Mouse (Mus musculus): ENCODE measurements around the gene Hivep3. TPM values are rescaled to one million over a fixed set of nuclear protein-coding genes. Genes with fewer than 3 reads are reported as not detected.

The Hivep3 gene
- polyA plus RNA-seq, 1 experiment from 2014 or later, result 4.2 TPM

DNA sequence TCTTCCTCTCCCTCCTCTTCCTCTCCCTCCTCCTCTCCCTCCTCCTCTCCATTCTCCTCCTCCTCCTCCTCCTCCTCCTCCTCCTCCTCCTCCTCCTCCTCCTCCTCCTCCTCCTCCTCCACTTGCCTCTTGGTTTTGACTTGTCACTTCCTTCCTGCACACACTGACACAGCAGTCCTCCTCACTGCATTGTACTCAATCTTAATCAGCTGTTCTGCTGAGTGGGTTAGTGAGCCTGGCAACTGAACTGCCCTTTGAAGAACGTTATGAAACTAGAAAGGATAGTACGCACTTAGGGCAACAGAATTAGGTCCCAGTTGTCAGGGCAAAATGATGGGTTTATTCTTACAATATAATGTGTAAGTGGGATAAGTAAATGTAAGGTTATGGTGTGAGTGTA, 73.8 kb downstream of the Hivep3 start:
- Histone ChIP-seq H3K36me3 (replicated peaks) (no peaks in the 10 kb centered on the region), H3K9ac (no peak overlapping the region), H3K27me3 (0 out of 2 replicates have a peak, but pooled peaks cover 6% of the 10 kb centered on the region), H3K4me3 (replicated peaks) (no peak overlapping the region), H3K4me2 (no peak overlapping the region), H3K4me1 (no peaks in the 10 kb centered on the region), H3K27ac (no peak overlapping the region), H3K9me3 (no peaks in the 10 kb centered on the region)
- 64% methylated on average over 2 of the region's 2 CpGs for WGBS
- no peak for ATAC-seq (ENCODE audit: low FRiP score)

DNA sequence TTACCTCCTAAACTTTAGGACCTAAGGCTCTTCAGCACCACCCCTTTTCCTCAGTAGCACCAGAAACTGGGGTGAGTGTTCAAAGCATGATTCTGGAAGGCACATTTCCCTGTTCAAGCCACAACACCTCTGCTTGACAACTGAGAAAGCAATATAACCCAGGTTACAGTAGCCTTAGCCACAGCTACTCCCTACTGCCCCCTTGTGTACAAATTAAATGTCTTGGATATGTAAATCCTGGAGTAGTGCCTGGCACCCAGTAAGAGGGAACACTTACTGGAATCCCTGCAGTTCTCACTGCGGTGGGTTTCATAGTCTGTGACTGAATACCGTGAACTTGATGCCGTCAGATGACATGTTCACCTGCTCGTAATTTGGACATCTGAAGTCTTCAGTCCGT, 75.7 kb downstream of the Hivep3 start:
- Histone ChIP-seq H3K36me3 (replicated peaks) (no peaks in the 10 kb centered on the region), H3K27me3 (peaks cover 20% of the 10 kb centered on the region), H3K4me3 (replicated peaks) (no peak overlapping the region), H3K27ac (no peak overlapping the region), H3K9ac (no peak overlapping the region), H3K4me2 (no peak overlapping the region), H3K9me3 (no peaks in the 10 kb centered on the region), H3K4me1 (peaks cover 15% of the 10 kb centered on the region)
- 36% methylated on average over 5 of the region's 5 CpGs for WGBS
- 0 out of 2 replicates have a peak, but pooled peaks have one; percentile 27 for ATAC-seq (ENCODE audit: low FRiP score)

DNA sequence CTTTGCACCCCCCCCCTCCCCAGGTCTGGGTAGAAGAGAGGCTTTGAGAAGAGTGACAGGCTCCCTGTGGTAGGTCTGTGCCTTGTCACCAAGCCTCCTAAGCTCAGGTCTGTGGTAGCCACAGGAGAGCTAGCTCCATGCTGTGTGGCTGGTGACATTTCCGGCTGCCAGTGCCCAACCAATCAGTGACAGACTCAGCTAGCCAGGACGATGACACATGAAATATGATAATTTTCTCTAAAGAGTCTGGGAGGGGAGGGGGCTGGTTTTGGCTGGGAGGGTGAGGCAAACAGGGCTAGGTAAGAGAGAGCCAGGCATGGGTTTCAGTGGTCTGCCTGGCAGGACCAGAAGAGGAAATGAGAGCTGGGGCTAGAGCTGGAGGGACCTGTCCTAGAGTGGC, 79.2 kb downstream of the Hivep3 start:
- Histone ChIP-seq H3K4me1 (peaks cover 44% of the 10 kb centered on the region), H3K9ac (no peak overlapping the region), H3K27me3 (peaks cover 29% of the 10 kb centered on the region), H3K4me2 (no peak overlapping the region), H3K36me3 (replicated peaks) (no peaks in the 10 kb centered on the region), H3K9me3 (no peaks in the 10 kb centered on the region), H3K4me3 (replicated peaks) (no peak overlapping the region), H3K27ac (no peak overlapping the region)
- WGBS, result 15% methylated on average over 2 of the region's 2 CpGs
- peak; percentile 41; the same call in 1 of the 2 replicates for ATAC-seq (ENCODE audit: low FRiP score)

DNA sequence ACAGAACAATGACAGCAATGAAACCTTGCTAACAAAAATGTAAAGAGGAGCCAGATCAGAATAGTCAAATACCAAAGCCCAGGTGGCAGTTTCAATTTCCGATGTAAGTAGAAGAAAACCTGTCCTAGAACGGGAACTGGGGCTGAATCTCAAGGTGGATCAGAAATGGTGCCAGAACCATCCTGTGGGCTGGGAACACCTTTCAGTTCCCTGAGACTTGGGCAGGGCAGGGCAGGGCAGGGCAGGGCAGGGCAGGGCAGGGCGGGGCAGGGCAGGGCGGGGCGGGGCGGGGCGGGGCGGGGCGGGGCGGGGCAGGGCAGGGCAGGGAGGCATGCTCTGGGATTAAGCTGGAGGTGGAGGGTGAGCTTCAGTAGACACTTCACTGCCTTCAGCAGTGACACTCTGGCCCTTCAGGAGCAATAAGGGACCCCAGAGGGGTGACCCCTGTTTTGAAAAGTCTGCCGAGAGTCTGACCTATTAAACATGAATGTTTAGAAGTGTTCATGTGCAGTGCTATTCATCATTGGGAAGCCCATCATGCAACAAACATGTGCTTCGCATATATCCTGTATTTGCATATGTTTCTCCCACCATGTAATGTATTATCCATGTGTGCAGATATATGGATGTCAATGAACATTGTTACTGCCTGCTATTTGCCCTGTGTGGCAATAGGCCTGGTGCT, 80.1 kb downstream of the Hivep3 start:
- peaks cover 29% of the 10 kb centered on the region for H3K27me3 ChIP-seq
- peaks cover 44% of the 10 kb centered on the region for H3K4me1 ChIP-seq
- H3K36me3 ChIP-seq (replicated peaks), result no peaks in the 10 kb centered on the region
- peak; percentile 47 for ATAC-seq (ENCODE audit: low FRiP score)
- no peak overlapping the region for H3K27ac ChIP-seq
- WGBS, result 13% methylated on average over 10 of the region's 12 CpGs
- no peaks in the 10 kb centered on the region for H3K9me3 ChIP-seq
- no peak overlapping the region for H3K4me3 ChIP-seq (replicated peaks)
- H3K4me2 ChIP-seq, result peak overlapping the region; percentile 86
- no peak overlapping the region for H3K9ac ChIP-seq

DNA sequence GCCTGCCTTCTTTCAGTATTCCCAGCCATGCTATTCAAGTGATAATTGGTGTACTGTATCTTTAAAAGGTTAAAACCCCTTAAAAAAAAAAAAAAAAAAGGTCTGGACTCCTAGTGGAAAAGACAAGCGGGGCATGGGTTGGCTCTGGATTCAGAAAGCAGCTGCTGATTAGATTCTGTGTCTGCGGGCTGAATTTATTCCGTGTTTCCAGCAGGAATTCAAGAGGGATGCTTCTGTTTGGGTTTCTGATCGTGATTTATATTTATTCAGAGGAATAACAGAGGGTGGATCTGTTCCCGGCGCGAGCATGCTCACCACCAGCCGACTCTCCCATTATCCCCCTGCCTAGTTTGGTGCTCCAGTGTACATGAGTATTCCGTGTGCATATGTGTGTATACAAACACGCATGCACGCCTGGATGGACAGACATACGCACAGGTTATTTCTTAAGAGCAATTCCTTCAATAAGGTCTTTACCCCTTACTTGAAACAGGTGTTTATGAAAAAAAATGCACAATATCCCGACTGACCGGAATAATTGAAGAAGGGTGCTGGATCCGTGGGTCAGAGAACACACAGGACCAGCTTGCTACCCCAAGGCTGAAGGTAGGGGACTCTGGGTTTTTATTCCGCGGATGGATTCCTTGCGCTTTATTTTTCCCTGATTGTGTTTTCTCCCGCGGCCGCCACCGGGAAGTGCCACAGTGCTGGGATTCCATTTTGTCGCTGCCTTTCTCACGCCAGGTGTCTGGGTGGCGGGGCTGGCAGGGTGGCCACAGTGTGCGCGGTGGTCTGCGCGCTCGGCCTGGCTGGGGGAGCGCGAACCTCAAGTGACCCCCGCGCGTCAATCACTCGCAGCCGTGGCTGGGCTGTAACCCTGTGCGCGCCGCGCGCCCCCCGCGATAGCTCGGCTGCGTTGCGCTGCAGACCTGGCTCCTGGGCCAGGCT, 80.9 kb downstream of the Hivep3 start:
- Histone ChIP-seq H3K4me1 (peaks cover 44% of the 10 kb centered on the region), H3K27ac (peak overlapping the region; percentile 77), H3K9ac (peak overlapping the region; percentile 58), H3K4me2 (peak overlapping the region; percentile 86), H3K36me3 (replicated peaks) (no peaks in the 10 kb centered on the region), H3K27me3 (peaks cover 29% of the 10 kb centered on the region), H3K4me3 (replicated peaks) (peak overlapping the region; percentile 54), H3K9me3 (no peaks in the 10 kb centered on the region)
- 1% methylated on average over 47 of the region's 47 CpGs for WGBS
- ATAC-seq (ENCODE audit: low FRiP score), result peak; percentile 70

DNA sequence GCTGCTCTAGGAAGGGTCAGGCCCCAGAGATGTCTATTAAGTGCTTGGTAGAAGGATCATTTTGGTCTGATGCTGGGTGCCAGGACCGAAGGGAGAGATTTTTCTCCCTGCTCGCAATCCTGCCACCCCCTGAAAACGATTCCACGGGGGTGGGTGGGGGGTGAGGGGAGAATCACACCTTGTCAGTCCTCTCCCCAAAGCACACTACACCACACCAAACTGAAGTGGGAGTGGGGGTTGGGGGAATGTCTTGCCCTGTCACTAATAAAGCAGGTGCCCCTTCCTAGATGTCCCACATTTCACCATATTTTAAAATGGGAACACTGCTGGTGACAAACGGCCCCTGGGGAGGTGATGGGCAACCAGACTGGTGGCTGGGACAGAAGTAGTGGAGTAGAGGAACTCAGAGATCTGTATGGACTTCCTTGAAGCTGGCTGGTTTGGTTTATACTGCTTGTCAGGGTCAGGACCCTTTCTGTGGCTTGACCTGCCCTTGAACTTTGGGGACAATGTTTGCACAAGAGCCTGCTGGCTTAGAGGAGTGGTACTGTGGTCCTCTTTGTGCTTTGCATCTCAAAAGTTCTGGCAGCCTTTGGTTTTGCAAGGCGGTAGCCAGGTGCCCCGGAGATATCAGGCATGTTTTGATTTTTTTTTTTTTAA, 81.7 kb downstream of the Hivep3 start:
- Histone ChIP-seq H3K36me3 (replicated peaks) (no peaks in the 10 kb centered on the region), H3K27ac (peak overlapping the region; percentile 77), H3K4me1 (peaks cover 44% of the 10 kb centered on the region), H3K9me3 (no peaks in the 10 kb centered on the region), H3K4me2 (peak overlapping the region; percentile 86), H3K27me3 (peaks cover 29% of the 10 kb centered on the region), H3K4me3 (replicated peaks) (peak overlapping the region; percentile 54), H3K9ac (peak overlapping the region; percentile 58)
- 11% methylated on average over 7 of the region's 7 CpGs for WGBS
- ATAC-seq (ENCODE audit: low FRiP score), result no peak

DNA sequence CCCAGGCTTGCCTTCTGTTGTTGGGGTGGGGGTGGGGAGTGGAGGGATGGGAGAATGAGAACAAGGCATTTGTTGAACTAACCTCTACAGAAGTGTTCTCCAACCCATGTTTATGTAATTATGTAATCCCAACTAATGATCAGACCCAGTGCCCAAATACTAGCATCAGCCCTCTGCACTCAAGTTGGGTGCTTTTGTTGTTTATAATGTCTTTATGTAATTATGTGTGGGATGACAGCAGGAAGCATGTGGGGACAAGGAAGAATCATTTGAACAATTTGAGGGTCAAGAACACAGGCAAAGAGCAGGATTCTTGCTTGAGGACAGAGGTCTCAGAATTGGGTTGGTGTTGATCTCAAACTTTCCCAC, 82.2 kb downstream of the Hivep3 start:
- Histone ChIP-seq H3K27me3 (peaks cover 29% of the 10 kb centered on the region), H3K4me2 (peak overlapping the region; percentile 86; the same call in 1 of the 2 replicates), H3K9ac (no peak overlapping the region), H3K27ac (no peak overlapping the region), H3K4me1 (peaks cover 44% of the 10 kb centered on the region), H3K9me3 (no peaks in the 10 kb centered on the region), H3K36me3 (replicated peaks) (no peaks in the 10 kb centered on the region), H3K4me3 (replicated peaks) (no peak overlapping the region)
- no peak for ATAC-seq (ENCODE audit: low FRiP score)

DNA sequence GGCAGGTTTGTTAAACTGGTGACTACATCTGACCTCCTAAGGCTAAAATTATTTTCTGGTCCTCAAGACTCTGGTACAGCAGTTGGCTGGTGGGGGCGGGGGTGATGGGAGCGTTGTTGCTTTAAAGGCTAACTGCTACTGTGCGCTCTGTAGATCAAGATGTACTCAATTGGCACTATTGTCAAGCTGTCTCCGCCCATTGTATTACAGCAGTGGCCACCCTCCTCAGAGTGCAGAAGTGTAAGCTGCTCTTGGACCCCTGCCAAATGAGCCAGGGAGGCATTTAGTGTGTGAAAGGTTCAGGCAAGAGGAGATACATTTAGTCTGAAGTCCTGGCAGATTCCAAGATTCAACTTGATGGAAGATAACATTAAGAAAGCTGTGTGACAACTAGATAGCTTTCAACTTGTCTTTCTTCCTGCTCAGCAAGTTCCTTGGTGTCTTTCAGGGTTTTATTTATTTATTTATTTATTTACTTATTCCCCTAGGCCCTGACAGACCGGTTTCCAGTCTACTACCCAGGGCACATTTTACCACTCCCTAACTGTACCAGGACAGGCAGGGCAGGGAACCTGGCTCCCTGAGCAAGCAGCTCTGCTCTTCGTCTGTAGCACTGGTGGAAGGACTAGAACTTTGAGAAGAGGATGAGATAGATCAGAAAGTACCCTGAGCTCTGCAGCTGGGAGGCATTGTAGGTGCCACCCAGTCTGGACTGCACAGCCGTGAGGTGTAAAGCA, 83.2 kb downstream of the Hivep3 start:
- Histone ChIP-seq H3K27ac (peak overlapping the region; percentile 57; the same call in 1 of the 2 replicates), H3K27me3 (peaks cover 29% of the 10 kb centered on the region), H3K9ac (no peak overlapping the region), H3K36me3 (replicated peaks) (no peaks in the 10 kb centered on the region), H3K4me1 (peaks cover 44% of the 10 kb centered on the region), H3K4me2 (peak overlapping the region; percentile 13; the same call in 1 of the 2 replicates), H3K4me3 (replicated peaks) (no peak overlapping the region), H3K9me3 (no peaks in the 10 kb centered on the region)
- ATAC-seq (ENCODE audit: low FRiP score), result peak; percentile 66; the same call in 1 of the 2 replicates
- 28% methylated on average over 7 of the region's 7 CpGs for WGBS

DNA sequence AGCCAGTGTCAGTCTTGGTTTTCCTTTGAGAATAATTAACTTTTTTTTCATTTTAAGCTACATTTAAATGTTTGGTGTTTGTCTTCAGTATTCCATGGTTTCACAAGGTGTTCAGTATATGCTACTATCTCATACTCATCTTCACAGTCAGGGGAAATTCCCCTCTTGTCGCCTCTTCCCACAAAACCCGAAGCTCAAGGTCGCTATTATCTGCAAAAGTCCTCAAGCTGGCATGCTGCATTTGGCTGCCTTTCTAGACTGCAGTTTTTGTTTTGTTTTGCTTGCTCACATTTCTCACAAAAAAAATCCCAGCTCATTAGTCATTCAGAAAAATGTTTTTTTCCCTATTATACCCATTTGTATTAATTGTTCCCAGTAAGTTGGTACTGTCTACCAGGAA, 92.4 kb downstream of the Hivep3 start:
- no peak for ATAC-seq (ENCODE audit: low FRiP score)
- H3K27ac ChIP-seq, result no peak overlapping the region
- 82% methylated on average over 3 of the region's 3 CpGs for WGBS

DNA sequence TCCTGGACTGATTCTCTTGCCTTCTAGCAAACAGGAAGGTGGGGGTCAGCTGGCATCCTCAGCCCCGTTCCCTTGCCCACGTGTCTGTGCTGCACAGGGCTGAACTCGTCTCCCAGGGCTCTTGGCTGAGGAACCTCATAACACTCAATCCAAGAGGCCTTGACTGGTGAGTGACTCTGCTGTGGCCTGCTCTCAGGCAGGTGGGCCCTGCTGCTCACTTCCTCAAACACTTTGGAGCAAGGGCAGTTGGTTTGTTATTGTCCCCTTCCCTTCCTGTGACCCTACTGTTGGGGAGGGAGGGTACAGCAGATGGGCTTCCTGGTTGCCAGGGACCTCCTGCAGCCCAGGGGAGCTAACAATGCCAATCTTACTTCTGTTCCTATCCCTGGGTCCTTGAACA, 94.8 kb downstream of the Hivep3 start:
- ATAC-seq (ENCODE audit: low FRiP score), result no peak
- Histone ChIP-seq H3K9me3 (no peaks in the 10 kb centered on the region), H3K27me3 (0 out of 2 replicates have a peak, but pooled peaks cover 5% of the 10 kb centered on the region), H3K4me3 (replicated peaks) (no peak overlapping the region), H3K4me1 (no peaks in the 10 kb centered on the region), H3K4me2 (no peak overlapping the region), H3K27ac (no peak overlapping the region), H3K9ac (no peak overlapping the region), H3K36me3 (replicated peaks) (no peaks in the 10 kb centered on the region)
- 81% methylated on average over 3 of the region's 3 CpGs for WGBS

More for the DNA sequence above, 92.4 kb downstream of the Hivep3 start:
- no peak overlapping the region for H3K4me3 ChIP-seq (replicated peaks)
- H3K36me3 ChIP-seq (replicated peaks), result no peaks in the 10 kb centered on the region
- H3K27me3 ChIP-seq, result 0 out of 2 replicates have a peak, but pooled peaks cover 5% of the 10 kb centered on the region
- H3K9ac ChIP-seq, result no peak overlapping the region
- no peak overlapping the region for H3K4me2 ChIP-seq
- no peaks in the 10 kb centered on the region for H3K9me3 ChIP-seq
- no peaks in the 10 kb centered on the region for H3K4me1 ChIP-seq

DNA sequence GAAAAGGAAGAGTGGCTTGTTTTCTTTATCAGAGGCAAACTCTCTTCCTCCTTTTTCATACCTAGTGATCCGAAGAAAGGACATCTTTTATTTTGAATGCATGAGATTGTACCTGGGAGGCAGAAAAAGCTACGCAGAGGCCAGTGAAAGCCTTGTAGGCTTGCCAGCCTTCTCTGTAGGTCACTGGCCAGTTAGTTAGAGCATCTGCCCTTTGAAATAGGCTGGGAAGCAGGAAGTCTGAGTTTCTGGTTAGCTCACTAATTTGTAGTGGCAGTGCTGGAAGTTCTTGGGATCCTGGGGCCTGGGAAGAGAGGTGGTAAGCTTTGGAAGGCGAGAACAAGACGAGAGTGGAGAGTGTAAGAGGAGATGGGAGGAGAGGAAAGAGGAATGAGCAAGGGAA, 95.4 kb downstream of the Hivep3 start:
- Histone ChIP-seq H3K4me1 (no peaks in the 10 kb centered on the region), H3K27ac (no peak overlapping the region), H3K9ac (no peak overlapping the region), H3K27me3 (0 out of 2 replicates have a peak, but pooled peaks cover 5% of the 10 kb centered on the region), H3K4me3 (replicated peaks) (no peak overlapping the region), H3K36me3 (replicated peaks) (no peaks in the 10 kb centered on the region), H3K4me2 (no peak overlapping the region), H3K9me3 (no peaks in the 10 kb centered on the region)
- no peak for ATAC-seq (ENCODE audit: low FRiP score)
- WGBS, result 82% methylated on average over 4 of the region's 4 CpGs
